Mouse (Mus musculus) hindlimb bud, embryonic 11.5 days (tissue): ENCODE data around the gene Pla2g4e.

ENCODE experiments used
- DNase-seq: peaks from one replicate; pipeline ENCODE4 v3.0.0-alpha.2; 2012; ENCODE audit warnings: low read depth, low spot score; ENCODE audit errors: extremely low spot score

The Pla2g4e gene

DNA sequence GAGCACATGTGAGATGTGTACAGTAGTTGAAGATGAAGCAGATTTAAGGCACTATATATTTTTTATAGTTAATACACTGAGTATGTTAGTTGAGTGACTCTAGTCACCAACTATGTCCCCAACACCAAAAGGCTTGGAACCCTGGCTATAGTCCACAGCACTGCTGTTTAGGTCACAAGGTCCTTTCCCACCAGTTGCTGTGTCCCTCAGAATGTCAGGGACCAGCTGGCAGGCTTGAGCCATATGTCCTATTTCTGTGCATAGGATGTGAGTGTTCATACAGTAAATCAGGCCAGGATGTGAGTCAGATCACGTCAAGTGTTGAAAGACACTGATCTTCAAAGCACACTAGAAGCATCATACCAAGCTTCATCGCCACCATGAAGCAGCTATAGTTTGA is 120.2 kb downstream of the Pla2g4e start:
- no peak for DNase-seq

DNA sequence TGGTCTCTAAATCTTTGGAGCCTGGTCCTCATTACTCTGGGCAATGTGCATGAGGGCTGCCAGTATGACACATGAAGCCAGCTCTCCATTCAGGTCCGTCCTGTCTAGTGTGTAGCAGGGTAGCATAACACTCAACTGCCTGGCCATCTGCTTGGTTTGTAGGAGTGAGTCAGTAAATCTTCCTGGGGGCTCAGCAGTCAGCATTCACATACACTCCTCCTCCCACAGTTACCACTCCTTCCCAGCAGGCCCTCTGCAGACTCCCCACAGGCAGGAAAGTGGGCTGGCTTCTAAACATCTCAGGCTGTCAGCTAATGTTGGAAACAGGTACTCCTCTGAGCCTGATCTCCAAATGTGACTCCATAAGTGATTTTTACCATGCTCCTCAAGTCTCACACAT is 121.0 kb downstream of the Pla2g4e start:
- no peak for DNase-seq

DNA sequence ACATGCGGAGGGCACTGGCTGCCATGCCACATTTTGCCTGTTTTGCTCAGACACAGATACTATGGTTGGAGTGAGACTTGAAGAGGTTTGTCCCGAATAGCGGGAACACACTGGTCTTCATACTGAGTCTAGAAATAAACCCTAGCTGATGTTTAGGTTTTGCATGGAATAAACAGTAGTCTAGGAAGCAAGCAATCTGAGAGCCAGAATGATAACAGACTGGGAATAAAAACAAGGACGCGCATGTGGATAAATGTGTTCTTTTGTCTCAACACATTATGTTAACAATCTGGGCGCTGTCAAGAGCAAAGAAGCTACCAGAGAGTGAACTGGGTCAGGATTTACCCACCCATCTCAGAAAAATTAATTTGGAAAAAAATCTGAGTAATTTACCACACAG is 122.2 kb downstream of the Pla2g4e start:
- no peak for DNase-seq

DNA sequence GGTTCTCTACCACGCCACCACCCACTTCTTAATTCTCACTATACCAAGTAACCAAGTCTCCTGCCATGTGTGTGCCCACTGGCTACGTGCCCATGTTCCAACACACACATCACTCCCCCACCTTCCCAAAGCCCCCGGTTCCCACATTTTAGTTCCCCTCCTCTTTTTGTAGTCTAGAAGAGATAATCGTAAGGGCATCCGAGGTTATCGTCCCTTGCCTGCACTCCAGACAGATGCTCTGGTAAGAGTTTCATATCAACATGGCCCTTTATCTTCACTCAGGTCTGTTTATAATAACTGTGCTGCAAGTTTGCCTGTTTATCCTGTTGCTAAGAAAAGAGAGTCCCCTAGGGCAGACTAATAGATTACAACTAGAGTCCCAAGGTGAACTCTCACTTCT is 127.8 kb downstream of the Pla2g4e start:
- no peak for DNase-seq
